In the genomic region with DNA sequence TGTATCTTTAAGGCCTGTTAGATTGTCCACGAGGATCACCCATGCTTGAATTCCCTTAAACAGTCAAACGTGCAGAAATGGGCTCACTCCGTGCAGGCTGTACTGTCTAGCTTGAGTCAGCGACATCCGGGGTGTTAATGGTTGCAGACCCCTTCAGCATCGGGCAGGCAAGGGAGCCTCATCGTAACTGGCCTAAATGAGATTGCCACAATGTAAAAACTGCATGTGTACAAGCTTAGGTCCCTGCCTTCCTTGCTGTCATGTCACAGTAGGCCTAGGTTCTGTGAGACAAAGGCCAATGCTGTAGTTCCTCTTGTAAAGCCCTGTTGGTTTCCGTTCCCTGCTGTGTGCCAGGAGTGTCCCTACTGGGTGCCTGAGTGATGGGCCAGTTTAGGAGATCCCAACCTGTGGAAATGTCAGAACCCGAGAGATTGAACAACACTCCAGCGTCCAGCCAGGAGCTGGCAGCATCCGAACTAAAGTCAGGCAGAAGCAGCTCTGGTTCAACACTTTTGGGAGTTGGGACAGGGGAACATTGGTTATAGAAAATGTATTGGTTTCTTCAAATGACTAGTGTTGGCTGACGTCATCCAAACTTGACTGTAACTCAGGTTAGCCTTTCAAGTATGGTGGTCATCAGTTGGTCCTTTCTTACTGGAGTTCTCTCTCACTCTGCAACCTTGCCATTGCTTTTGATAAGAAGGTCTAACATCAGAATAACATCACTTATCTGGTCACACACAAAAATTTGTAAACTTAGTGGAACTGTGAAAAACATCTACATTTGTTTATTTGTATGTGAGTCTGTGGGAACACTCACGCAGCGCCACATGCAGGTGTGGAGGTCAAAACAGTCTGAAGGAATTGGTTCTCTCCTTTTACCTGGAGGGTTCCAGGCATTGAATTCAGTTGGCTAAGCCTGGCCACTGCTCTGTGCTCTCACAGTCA, we compare ENCODE assay signal across 1 mouse cellular context.
TF ChIP-seq lines count a peak whose summit lies in the region.

No protein-coding gene starts in this region.

TF ChIP-seq in C2C12, 6 proteins besides CTCF, POLR2A, EP300 and RAD21:
- no peak for TF ChIP-seq MAX (IDR thresholded peaks at IDR 0.05)
- TF ChIP-seq CEBPB (IDR thresholded peaks at IDR 0.05; ENCODE audit: low read depth) = no peak
- no peak for TF ChIP-seq MYOG (IDR thresholded peaks at IDR 0.05; ENCODE audit: control insufficient read depth, extremely low read depth, insufficient read length)
- no peak for TF ChIP-seq MYOD1 (IDR thresholded peaks at IDR 0.05; ENCODE audit: control insufficient read depth, insufficient read length, low read depth)
- TF ChIP-seq USF1 (IDR thresholded peaks at IDR 0.05; ENCODE audit: low read depth) = no peak
- no peak for TF ChIP-seq FOSL1 (IDR thresholded peaks at IDR 0.05; ENCODE audit: insufficient read depth, low read length, poor library complexity, severe bottlenecking)
